Mouse (Mus musculus) thymus, adult 2 months (tissue): ENCODE measurements around the gene Fgf9. TPM values are rescaled to one million over a fixed set of nuclear protein-coding genes. Genes with fewer than 3 reads are reported as not detected.
A peak's percentile ranks its signal among the peaks of the same experiment; 100 is the strongest.

Source experiments
- DNase-seq: peaks from one replicate; pipeline ENCODE4 v3.0.0; 2021
- H3K27ac ChIP-seq: fragments of 200-500 bp; 2 replicates; pipeline ENCODE4 v1.5.1; 2012; ENCODE audit warnings: low read length, control low read depth; ENCODE audit not compliant: control insufficient read depth, insufficient read depth
- H3K27me3 ChIP-seq: fragments of 200-500 bp; 2 replicates; pipeline ENCODE4 v1.6.1; 2012; ENCODE audit warnings: mild to moderate bottlenecking, low read length, moderate library complexity, mixed read lengths; ENCODE audit not compliant: control insufficient read depth, insufficient read depth
- H3K36me3 ChIP-seq: fragments of 200-500 bp; 2 replicates; pipeline ENCODE4 v1.6.1; 2012; ENCODE audit warnings: mild to moderate bottlenecking, low read length, moderate library complexity; ENCODE audit not compliant: control insufficient read depth, insufficient read depth
- H3K4me1 ChIP-seq: fragments of 200-500 bp; replicated peaks from 2 replicates; pipeline ENCODE4 v1.6.1; 2012; ENCODE audit warnings: low read length; ENCODE audit not compliant: control insufficient read depth, insufficient read depth
- H3K4me3 ChIP-seq: fragments of 200-500 bp; 2 replicates; pipeline ENCODE4 v1.5.1; 2012; ENCODE audit warnings: mild to moderate bottlenecking, low read length, control low read depth, moderate library complexity; ENCODE audit not compliant: control insufficient read depth, insufficient read depth
- CTCF ChIP-seq: fragments of 200-500 bp; IDR thresholded peaks from 2 replicates; pipeline ENCODE4 v1.5.1; 2012; ENCODE audit warnings: mild to moderate bottlenecking, control low read depth, low read length, moderate library complexity, borderline replicate concordance; ENCODE audit not compliant: control insufficient read depth, poor library complexity, insufficient read depth; ENCODE audit errors: extremely low read depth
- POLR2A ChIP-seq: fragments of 200-500 bp; IDR thresholded peaks from 2 replicates; pipeline ENCODE4 v1.6.1; 2012; ENCODE audit warnings: mild to moderate bottlenecking, low read length, control low read depth, moderate library complexity; ENCODE audit not compliant: control insufficient read depth, poor library complexity, insufficient read depth; ENCODE audit errors: extremely low read depth
- WGBS: fragments of 180-500 bp; shearing (Covaris S2); methylation state at CpG from one replicate; pipeline ENCODE4 v1.1.7; 2018; 5-methylcytosine and 5-hydroxymethylcytosine counted together
- polyA plus RNA-seq: library from polyadenylated mRNA; depleted of rRNA; stranded (reverse); fragments of >200 nt; gene quantifications from 2 replicates; pipeline ENCODE4 v1.2.3, GENCODE M21; 2012; rRNA removed

Gene Fgf9
- polyA plus RNA-seq, result 0.29 and 0.34 TPM in 2 replicates

GRCm38 (mm10) chr14:58070481-58071119 lies at the start of gene Fgf9:
Gene Fgf9, plus strand, starts transcription at chr14:58070547.
- DNase-seq, result peak; percentile 3
- no peak for TF ChIP-seq CTCF
- no peak for TF ChIP-seq POLR2A
- Histone ChIP-seq H3K36me3 (no peaks in the 10 kb centered on the region), H3K4me1 (peaks cover 10% of the 10 kb centered on the region), H3K4me3 (peak within 1 kb of the TSS; percentile 12), H3K27ac (no peak within 1 kb of the TSS), H3K27me3 (peaks cover 26% of the 10 kb centered on the region)
- WGBS, result 2% methylated on average over 33 of the region's 33 CpGs

DNA sequence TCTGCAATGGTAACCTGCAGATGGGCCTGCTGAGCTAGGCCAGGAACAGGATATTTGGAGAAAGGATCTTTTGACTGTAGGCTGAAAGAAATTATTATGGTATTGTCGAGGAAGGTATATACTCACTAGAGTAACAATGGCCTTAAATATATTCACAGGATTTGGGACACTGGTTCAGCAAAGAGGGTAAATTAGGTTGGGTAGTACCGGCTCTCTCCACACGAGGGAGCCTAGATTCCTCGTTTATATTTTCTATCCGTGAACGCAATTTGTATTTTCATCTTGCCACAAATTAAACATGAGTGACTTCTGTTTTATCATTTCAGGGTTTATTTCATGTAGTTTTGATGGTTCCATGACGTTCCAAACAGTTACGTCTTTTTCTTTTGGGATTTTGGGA lies 35.8 kb upstream of the Fgf9 start:
- peak; percentile 40 for DNase-seq
- H3K4me1 ChIP-seq, result no peaks in the 10 kb centered on the region
- H3K4me3 ChIP-seq, result no peak overlapping the region
- WGBS, result 10% methylated on average over 8 of the region's 8 CpGs
- H3K27me3 ChIP-seq, result no peaks in the 10 kb centered on the region
- no peak overlapping the region for H3K27ac ChIP-seq
- no peaks in the 10 kb centered on the region for H3K36me3 ChIP-seq
- TF ChIP-seq POLR2A (no peak), CTCF (no peak)

GRCm38 (mm10) chr14:58036174-58036573 lies 34.2 kb upstream of the Fgf9 start:
- 52% methylated on average over 6 of the region's 6 CpGs for WGBS
- no peak for DNase-seq
- Histone ChIP-seq H3K4me3 (no peak overlapping the region), H3K36me3 (no peaks in the 10 kb centered on the region), H3K4me1 (no peaks in the 10 kb centered on the region), H3K27me3 (no peaks in the 10 kb centered on the region), H3K27ac (no peak overlapping the region)
- TF ChIP-seq CTCF, result no peak
- TF ChIP-seq POLR2A, result no peak

DNA sequence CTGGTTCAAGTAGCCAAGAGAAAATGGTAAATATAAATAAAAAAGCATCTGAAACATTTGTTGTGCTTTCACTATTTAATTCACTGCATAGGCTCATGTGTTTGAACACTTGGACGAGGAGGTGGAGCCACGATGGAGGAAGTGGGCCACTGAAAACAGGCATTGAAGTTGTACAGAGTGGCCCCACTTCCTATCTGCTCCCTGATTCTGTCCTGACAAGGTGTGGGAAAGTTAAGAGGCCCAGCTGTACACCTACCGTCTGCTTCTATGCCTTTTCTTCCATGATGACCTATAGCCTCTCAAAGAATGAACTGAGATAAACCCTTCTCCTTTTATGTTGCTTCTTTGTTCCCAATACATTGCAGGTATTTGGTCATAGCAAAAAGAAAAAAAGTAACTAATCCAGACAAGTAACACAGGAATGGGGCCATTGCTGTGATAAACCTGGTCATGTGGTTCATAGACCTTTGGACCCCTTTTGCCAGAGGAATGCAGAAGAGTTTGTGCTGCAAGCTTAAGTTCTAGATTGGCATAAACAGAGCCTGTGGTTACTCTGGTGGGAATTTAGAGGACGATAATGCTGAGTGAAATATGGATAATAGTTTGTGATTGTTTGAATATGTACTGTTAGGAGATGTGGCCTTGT lies 23.6 kb upstream of the Fgf9 start:
- WGBS, result 72% methylated on average over 4 of the region's 4 CpGs
- no peaks in the 10 kb centered on the region for H3K4me1 ChIP-seq
- no peaks in the 10 kb centered on the region for H3K27me3 ChIP-seq
- no peak overlapping the region for H3K27ac ChIP-seq
- H3K4me3 ChIP-seq, result no peak overlapping the region
- TF ChIP-seq CTCF (no peak), POLR2A (no peak)
- H3K36me3 ChIP-seq, result no peaks in the 10 kb centered on the region
- DNase-seq, result no peak

DNA sequence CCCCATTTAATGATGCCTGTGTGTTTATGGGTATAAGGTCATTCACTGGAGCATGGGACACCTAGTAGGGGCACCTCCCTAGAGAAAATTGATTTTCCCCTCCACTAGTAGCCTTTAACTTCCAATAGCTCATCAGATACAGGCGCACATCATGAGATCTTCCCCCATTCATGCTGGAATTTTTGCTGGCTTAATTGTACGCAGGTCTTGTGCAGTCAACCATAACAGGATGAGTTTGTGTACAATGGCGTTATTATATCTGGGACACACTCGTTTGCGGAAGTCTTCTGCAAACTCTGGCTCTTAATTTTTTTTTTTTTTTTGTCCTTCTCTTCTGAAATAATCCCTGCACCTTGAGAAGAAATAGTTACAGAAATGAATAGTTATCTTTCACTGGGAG lies 19.7 kb upstream of the Fgf9 start:
- WGBS, result 96% methylated on average over 5 of the region's 5 CpGs
- H3K36me3 ChIP-seq, result no peaks in the 10 kb centered on the region
- no peak for DNase-seq
- H3K4me1 ChIP-seq, result no peaks in the 10 kb centered on the region
- no peak overlapping the region for H3K27ac ChIP-seq
- TF ChIP-seq POLR2A (no peak), CTCF (no peak)
- no peak overlapping the region for H3K4me3 ChIP-seq
- H3K27me3 ChIP-seq, result no peaks in the 10 kb centered on the region

DNA sequence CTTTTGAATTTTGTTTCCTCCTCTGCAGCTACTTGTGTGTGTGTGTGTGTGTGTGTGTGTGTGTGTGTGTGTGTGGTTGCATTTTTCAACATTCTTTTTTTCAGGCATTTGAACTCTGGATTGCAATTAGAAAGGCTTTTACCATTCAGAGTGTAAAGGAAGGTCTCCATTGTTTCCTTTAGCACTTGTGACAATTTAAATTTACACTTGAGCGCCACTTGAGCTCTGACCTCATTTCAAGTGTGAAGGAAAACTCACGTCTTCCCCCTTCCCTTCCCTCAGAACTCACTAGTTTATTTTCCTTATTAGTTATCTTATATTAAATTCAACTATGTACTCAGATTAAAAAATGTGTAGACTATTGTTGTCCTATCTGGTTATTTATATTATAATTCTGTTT lies 2.8 kb upstream of the Fgf9 start:
- WGBS, result 65% methylated on average over 2 of the region's 2 CpGs
- Histone ChIP-seq H3K27ac (no peak overlapping the region), H3K4me1 (peaks cover 3% of the 10 kb centered on the region; the same call in 1 of the 2 replicates), H3K27me3 (peaks cover 5% of the 10 kb centered on the region; the same call in 1 of the 2 replicates), H3K36me3 (no peaks in the 10 kb centered on the region), H3K4me3 (no peak overlapping the region)
- DNase-seq, result no peak
- TF ChIP-seq POLR2A (no peak), CTCF (no peak)

DNA sequence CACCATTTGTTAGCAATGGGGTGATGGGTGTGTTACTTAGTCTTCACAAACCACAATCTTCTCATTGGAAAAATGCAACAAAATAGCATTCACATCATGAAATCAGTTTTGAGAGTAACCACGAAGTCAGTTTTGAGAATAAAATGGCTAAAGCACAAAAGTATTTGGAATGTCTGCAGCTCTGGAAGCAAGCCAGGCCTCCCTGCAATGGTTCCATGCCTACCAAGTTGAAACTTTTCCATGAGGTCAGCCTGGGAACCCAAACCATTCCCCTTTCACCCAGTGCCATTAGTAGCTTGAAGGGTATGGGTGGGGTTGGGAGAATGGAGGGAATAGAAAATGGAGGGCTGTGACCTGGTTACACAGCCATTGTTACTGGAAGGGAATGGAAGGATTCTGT lies 1.7 kb upstream of the Fgf9 start:
- 82% methylated on average over 1 of the region's 1 CpGs for WGBS
- no peak for DNase-seq
- no peak for TF ChIP-seq CTCF
- no peak for TF ChIP-seq POLR2A

More for the DNA sequence above, 1.7 kb upstream of the Fgf9 start:
- Histone ChIP-seq H3K4me1 (peaks cover 3% of the 10 kb centered on the region; the same call in 1 of the 2 replicates), H3K27me3 (peaks cover 8% of the 10 kb centered on the region; the same call in 1 of the 2 replicates), H3K36me3 (no peaks in the 10 kb centered on the region), H3K4me3 (no peak overlapping the region), H3K27ac (no peak overlapping the region)
